Mouse (Mus musculus) E14TG2a.4 (cell line): Measurements from ENCODE around the gene Tmbim1.

ENCODE experiments used
- CTCF ChIP-seq: conservative IDR thresholded peaks from 2 replicates; pipeline ENCODE4 v1.5.1; 2014; ENCODE audit warnings: low read length
- NANOG ChIP-seq: IDR thresholded peaks from 2 replicates; pipeline ENCODE4 v1.6.1; 2014; ENCODE audit warnings: borderline replicate concordance, low read length, mixed read lengths
- POU5F1 ChIP-seq: IDR thresholded peaks from 2 replicates; pipeline ENCODE4 v1.6.1; 2014; ENCODE audit warnings: low read length, borderline replicate concordance

DNA sequence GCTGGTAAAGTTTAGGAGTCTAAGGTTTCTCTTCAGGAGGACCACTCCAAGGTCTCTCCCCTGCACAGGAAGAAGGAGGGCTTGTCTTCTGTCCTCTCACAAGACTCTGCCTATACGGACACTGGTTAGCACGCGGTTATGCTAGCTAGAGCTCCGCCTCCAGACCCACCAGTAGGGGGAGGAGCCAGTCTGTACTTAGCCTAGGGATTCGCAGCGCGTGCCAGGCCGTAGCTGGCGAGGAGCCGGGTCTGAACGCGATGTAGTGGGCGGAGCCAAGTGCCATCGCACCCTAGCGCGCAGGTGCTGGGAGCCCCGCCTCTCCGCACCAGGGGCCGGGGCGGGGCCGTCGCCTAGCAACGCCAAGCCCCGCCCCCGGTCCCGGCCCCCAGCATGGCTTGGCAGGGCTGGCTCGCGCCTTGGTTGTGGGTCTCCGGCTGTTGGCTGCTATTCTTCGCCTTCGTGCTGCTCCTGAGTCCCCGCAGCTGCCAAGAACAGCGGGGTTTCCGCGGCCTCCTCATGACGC is 26.9 kb upstream of the Tmbim1 start:
- TF ChIP-seq CTCF (no peak), POU5F1 (no peak), NANOG (no peak)
